Mouse (Mus musculus) heart, embryonic 14.5 days (tissue): ENCODE data around the gene Tmem229b. TPM values are rescaled to one million over a fixed set of nuclear protein-coding genes. Genes with fewer than 3 reads are reported as not detected.
A peak's percentile ranks its signal among the peaks of the same experiment; 100 is the strongest.

Experiments
- ATAC-seq: fragments of 200-750 bp; cut with Nextera tagmentation; 2 replicates; pipeline ENCODE4 v1.8.0; 2017; ENCODE audit warnings: low read depth, moderate TSS enrichment; ENCODE audit not compliant: insufficient number of reproducible peaks, insufficient read depth, low FRiP score
- H3K27ac ChIP-seq, 2 experiments: fragments of 200-500 bp in 1 of 2; fragments of 300-500 bp in 1 of 2; sonication (generic) in 1 of 2; replicated peaks in 1 of 2; 2 replicates each; pipeline ENCODE4 v1.5.1; 2012 to 2014; ENCODE audit warnings: low read depth in 2 of 2, low read length in 2 of 2, control low read depth in 1 of 2, mild to moderate bottlenecking in 1 of 2, mixed read lengths in 1 of 2; ENCODE audit not compliant: control insufficient read depth in 1 of 2, insufficient read depth in 1 of 2
- H3K27me3 ChIP-seq: fragments of 300-500 bp; sonication (generic); 2 replicates; pipeline ENCODE4 v1.6.1; 2014; ENCODE audit warnings: mild to moderate bottlenecking, low read length, control low read depth; ENCODE audit not compliant: control insufficient read depth, insufficient read depth
- H3K36me3 ChIP-seq: fragments of 300-500 bp; sonication (generic); 2 replicates; pipeline ENCODE4 v1.6.1; 2014; ENCODE audit warnings: mild to moderate bottlenecking, control low read depth, low read length, mixed read lengths; ENCODE audit not compliant: control insufficient read depth, insufficient read depth
- H3K4me1 ChIP-seq, 2 experiments: fragments of 200-500 bp in 1 of 2; fragments of 300-500 bp in 1 of 2; sonication (generic) in 1 of 2; 2 replicates each; pipeline ENCODE4 v1.6.1; 2012 to 2014; ENCODE audit warnings: low read length in 2 of 2, control low read depth in 1 of 2, mixed read lengths in 1 of 2; ENCODE audit not compliant: control insufficient read depth in 2 of 2, insufficient read depth in 2 of 2
- H3K4me2 ChIP-seq: fragments of 300-500 bp; sonication (generic); 2 replicates; pipeline ENCODE4 v1.6.1; 2014; ENCODE audit warnings: mild to moderate bottlenecking, low read length
- H3K4me3 ChIP-seq, 2 experiments: fragments of 200-500 bp in 1 of 2; fragments of 300-500 bp in 1 of 2; sonication (generic) in 1 of 2; 2 replicates each; pipeline ENCODE4 v1.5.1; 2012 to 2014; ENCODE audit warnings: low read length in 2 of 2, mild to moderate bottlenecking in 2 of 2, control low read depth in 1 of 2, low read depth in 1 of 2, moderate library complexity in 1 of 2; ENCODE audit not compliant: control insufficient read depth in 1 of 2, insufficient read depth in 1 of 2
- H3K9ac ChIP-seq: fragments of 300-500 bp; sonication (generic); 2 replicates; pipeline ENCODE4 v1.6.1; 2014; ENCODE audit warnings: mild to moderate bottlenecking, low read length
- H3K9me3 ChIP-seq: fragments of 300-500 bp; sonication (generic); 2 replicates; pipeline ENCODE4 v1.6.1; 2016; ENCODE audit warnings: low read length, control low read depth; ENCODE audit not compliant: control insufficient read depth
- whole genome bisulfite sequencing: fragments of 180-500 bp; shearing (Covaris S2); extraction: QIAGEN DNeasy Blood & Tissue Kit; methylation state at CpG from one replicate; pipeline ENCODE4 v1.1.7; 2014; 5-methylcytosine and 5-hydroxymethylcytosine counted together
- polyA plus RNA-seq: library from polyadenylated mRNA; unstranded; fragments of >200 nt; fragmentation: Nextera tagmentation; extraction: Ambion mirVana; gene quantifications from 2 replicates; pipeline ENCODE4 v1.2.1, GENCODE M21; 2014

The Tmem229b gene
- 1.8 and 2.2 TPM in 2 replicates for polyA plus RNA-seq

DNA sequence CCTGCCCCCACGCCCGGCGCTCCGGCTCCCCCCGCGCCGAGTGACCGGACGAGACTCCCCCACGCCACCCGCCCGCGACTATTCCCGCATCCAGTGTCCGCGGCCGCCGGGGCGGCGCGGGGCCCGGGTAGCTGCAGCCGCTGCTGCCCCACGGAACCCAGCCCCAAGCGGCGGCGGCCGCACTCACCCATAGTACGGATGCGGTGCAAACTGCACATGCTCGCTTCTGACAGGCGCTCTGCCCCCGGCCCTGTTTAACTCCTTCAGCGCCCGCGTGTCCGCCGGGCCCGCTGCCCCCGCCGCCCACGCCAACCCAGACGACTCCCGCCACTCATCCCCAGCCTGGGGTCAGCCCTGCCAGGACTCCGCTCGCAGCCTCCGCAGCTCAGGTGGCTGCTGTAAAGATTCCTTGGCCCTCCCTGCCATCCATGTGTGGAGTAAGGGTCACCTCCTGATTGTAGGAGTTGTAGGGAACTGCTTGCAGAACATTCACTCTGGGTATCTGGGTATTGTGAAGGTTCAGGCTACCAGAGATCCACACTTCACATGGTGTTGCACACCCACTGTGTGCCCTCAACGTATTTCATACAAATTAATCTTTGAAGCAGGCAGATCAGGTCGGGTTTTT is at the start of gene Tmem229b:
Tmem229b (minus strand) TSS at position 502 of the 628 bp plus-strand sequence.
- H3K4me2 ChIP-seq: peak within 1 kb of the TSS; percentile 88
- no peak within 1 kb of the TSS for H3K27ac ChIP-seq
- peaks cover 5 to 7% of the 10 kb centered on the region in 2 experiments; a peak in 1 of 4 replicates for H3K4me1 ChIP-seq
- no peaks in the 10 kb centered on the region for H3K9me3 ChIP-seq
- 6% methylated on average over 26 of the region's 49 CpGs for WGBS
- H3K27me3 ChIP-seq: peaks cover 17% of the 10 kb centered on the region
- H3K4me3 ChIP-seq: peak within 1 kb of the TSS; percentile 63 to 89
- H3K9ac ChIP-seq: peak within 1 kb of the TSS; percentile 81
- peak; percentile 44; the same call in 1 of the 2 replicates for ATAC-seq
- no peaks in the 10 kb centered on the region for H3K36me3 ChIP-seq

DNA sequence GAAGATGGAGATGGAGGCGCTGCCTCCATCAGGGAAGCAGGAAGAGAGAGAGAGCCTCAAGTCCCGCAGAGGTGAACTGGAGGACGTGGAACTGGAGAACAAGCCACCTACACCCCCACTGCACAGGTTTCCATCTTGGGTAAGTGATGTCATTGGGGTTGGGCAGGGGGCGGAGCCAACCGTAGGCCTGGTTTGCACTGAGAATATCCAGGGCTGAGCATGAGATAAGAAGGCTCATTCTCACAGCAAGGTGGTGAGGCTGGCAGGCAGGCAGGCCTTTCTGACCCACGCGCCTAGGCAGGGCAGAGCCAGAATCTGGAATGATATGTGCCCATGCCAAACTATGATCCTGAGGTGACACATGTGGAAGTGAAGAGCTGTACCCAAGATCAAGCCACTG is 47.8 kb upstream of the Tmem229b start:
- H3K9ac ChIP-seq: peak overlapping the region; percentile 30
- peak overlapping the region; percentile 74 to 77 for H3K27ac ChIP-seq
- H3K27me3 ChIP-seq: peaks cover 3% of the 10 kb centered on the region; the same call in 1 of the 2 replicates
- H3K4me2 ChIP-seq: peak overlapping the region; percentile 45
- H3K9me3 ChIP-seq: no peaks in the 10 kb centered on the region
- H3K4me3 ChIP-seq: no peak overlapping the region
- peaks cover 25 to 47% of the 10 kb centered on the region in 2 experiments for H3K4me1 ChIP-seq
- ATAC-seq: peak; percentile 90
- peaks cover 16% of the 10 kb centered on the region; the same call in 1 of the 2 replicates for H3K36me3 ChIP-seq
- 33% methylated on average over 7 of the region's 7 CpGs for WGBS

DNA sequence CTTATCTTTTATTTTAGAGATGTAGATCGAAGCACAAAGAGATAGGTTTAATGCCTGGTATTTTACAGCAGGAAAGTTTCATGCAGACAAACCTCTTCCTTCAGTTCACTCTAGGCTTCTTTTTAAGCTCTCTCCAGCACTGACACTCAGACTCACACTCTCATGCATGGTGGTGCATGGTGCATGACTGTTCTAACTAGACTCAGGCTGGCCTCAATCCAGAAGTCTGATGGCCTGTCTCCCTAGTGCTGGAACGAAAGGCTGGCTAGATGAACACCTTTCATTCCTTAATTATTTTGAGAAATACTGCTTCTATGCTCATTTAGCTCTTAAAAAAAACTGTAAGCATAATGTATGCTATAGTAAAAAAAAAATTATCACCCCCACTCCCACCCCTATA is 44.6 kb upstream of the Tmem229b start:
- Histone ChIP-seq H3K27ac (no peak overlapping the region), H3K36me3 (peaks cover 21% of the 10 kb centered on the region; the same call in 1 of the 2 replicates), H3K27me3 (peaks cover 8% of the 10 kb centered on the region; the same call in 1 of the 2 replicates), H3K4me3 (no peak overlapping the region), H3K4me1 (peaks cover 32 to 67% of the 10 kb centered on the region in 2 experiments), H3K9ac (no peak overlapping the region), H3K9me3 (no peaks in the 10 kb centered on the region), H3K4me2 (no peak overlapping the region)
- no peak for ATAC-seq
- WGBS: 63% methylated on average over 2 of the region's 2 CpGs

DNA sequence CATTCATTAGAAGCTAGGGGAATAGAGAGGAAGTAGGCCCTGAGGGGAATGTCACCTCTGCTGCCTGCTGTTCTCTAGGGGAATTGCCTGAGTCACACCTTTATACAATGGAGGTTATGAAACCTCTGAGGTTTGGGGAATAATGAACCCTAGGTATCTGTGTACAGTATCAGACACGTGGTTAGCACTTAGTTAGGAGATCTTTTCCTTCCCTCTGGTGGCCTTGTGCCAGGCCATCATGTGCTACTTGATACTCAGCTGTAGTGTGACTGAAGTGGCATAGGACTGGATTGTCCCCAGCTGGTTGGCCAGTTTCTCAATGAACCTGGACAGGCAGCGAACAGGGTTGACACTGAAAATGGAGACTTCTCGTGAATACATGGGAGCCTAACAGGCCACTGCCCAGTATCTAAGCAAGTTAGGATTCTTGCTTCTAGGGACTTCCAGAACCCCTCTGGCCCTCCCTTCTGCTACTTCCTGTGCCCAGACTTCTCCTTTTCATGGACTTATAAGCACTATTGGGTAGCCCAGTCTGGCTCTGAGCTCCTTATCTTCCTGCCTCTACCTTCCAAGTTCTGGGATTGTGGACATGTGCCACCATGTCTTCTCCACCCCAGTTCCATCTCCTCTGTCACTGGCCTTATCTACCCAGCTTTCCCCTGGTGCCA is 43.3 kb upstream of the Tmem229b start:
- Histone ChIP-seq H3K4me3 (no peak overlapping the region), H3K4me1 (peaks cover 34 to 64% of the 10 kb centered on the region in 2 experiments), H3K36me3 (peaks cover 16% of the 10 kb centered on the region; the same call in 1 of the 2 replicates), H3K4me2 (no peak overlapping the region), H3K27ac (no peak overlapping the region), H3K9me3 (no peaks in the 10 kb centered on the region), H3K27me3 (peaks cover 9% of the 10 kb centered on the region; the same call in 1 of the 2 replicates), H3K9ac (no peak overlapping the region)
- ATAC-seq: no peak
- 57% methylated on average over 3 of the region's 3 CpGs for WGBS

DNA sequence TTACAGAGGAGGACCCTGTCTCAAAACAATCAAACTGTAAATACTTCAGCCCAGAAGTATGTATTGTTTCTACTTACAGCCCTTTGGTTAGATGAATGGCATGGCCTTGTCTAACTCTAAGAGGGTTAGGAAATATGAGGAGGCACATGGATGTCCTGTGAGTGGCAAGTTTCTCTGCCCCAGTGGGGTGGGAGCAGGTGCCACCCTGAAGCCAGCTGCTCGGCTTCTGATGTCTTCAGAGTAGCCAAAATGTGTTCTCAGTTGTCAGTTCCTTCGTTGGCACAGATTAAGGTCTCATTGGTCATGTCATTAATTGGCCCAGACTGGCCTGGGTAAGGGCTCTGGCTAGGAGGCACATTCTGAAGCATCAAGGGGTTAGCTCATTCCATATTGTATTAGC is 42.4 kb upstream of the Tmem229b start:
- 79% methylated on average over 2 of the region's 2 CpGs for WGBS
- Histone ChIP-seq H3K9ac (no peak overlapping the region), H3K4me2 (no peak overlapping the region), H3K36me3 (peaks cover 15% of the 10 kb centered on the region; the same call in 1 of the 2 replicates), H3K27ac (no peak overlapping the region), H3K4me3 (no peak overlapping the region), H3K27me3 (peaks cover 9% of the 10 kb centered on the region; the same call in 1 of the 2 replicates), H3K9me3 (no peaks in the 10 kb centered on the region), H3K4me1 (peaks cover 33 to 62% of the 10 kb centered on the region in 2 experiments)
- ATAC-seq: no peak

DNA sequence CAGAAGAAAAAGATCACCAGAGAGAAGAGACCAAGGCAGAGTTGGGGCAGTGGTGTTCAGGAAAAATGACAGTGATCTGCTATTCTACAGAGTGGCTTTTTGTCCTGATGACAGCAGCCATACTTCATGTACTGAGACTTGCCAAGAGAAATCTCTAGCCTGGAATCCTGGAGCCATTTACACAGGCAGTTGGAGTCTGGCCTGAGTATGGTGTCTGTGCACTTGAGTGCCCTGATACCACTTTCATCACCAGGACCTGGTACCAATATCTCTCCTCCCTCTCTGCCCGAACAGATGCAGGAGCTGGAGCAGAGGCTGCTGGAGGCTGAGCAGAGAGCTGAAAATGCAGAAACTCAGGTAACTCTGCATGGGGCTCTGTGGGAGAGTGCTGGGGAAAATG is 41.5 kb upstream of the Tmem229b start:
- Histone ChIP-seq H3K4me3 (no peak overlapping the region), H3K9ac (no peak overlapping the region), H3K4me1 (peaks cover 34 to 61% of the 10 kb centered on the region in 2 experiments), H3K27me3 (peaks cover 9% of the 10 kb centered on the region; the same call in 1 of the 2 replicates), H3K4me2 (no peak overlapping the region), H3K36me3 (0 out of 2 replicates have a peak, but pooled peaks cover 8% of the 10 kb centered on the region), H3K27ac (peak overlapping the region in 1 of 2 experiments; percentile 6; a peak in 2 of 4 replicates), H3K9me3 (no peaks in the 10 kb centered on the region)
- ATAC-seq: peak; percentile 58
- 24% methylated on average over 1 of the region's 1 CpGs for WGBS

DNA sequence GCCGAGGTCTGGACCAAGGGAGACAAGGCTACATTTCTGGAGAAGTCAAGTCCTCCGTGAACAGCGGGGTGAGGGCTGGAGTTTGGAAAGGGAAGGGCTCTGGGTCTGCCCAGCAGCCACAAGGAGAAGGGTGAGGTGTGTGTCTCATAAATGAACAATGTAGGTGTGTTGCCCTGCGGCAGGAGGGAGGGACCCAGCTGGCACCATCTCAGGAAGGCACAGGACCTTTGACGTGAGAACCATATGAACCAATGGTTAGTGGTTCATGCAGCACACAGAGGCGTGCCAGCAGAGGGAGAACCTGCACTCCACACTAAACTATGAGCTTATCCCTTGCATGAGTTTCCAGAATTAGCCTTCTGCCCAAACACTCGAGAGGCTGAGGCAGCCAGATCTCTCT is 39.8 kb upstream of the Tmem229b start:
- Histone ChIP-seq H3K27ac (no peak overlapping the region), H3K4me3 (no peak overlapping the region), H3K4me1 (peaks cover 28 to 50% of the 10 kb centered on the region in 2 experiments), H3K9me3 (no peaks in the 10 kb centered on the region), H3K36me3 (0 out of 2 replicates have a peak, but pooled peaks cover 6% of the 10 kb centered on the region), H3K4me2 (no peak overlapping the region), H3K9ac (no peak overlapping the region), H3K27me3 (peaks cover 15% of the 10 kb centered on the region)
- ATAC-seq: no peak
- WGBS: 82% methylated on average over 7 of the region's 7 CpGs
